Mouse (Mus musculus) erythroblast, adult 5-6 weeks (primary cell): ENCODE measurements around the gene Hk2. TPM values are rescaled to one million over a fixed set of nuclear protein-coding genes. Genes with fewer than 3 reads are reported as not detected.

Experiments
- ATAC-seq: replicated peaks from 2 replicates; pipeline ENCODE4 v1.8.0; 2016; ENCODE audit warnings: moderate number of reproducible peaks, mild to moderate bottlenecking, moderate TSS enrichment, inconsistent platforms; ENCODE audit not compliant: poor library complexity, low FRiP score, severe bottlenecking
- total RNA-seq, 2 experiments: library from RNA; stranded (forward) in 1 of 2; stranded (reverse) in 1 of 2; fragments of 150-400 nt in 1 of 2; fragments of 200-764, 138-1000 nt in 1 of 2; gene quantifications; 2 replicates each; pipeline versions ENCODE4 v1.2.3 to v1.2.4; 2015 to 2017; ENCODE audit warnings: low replicate concordance in 2 of 2

The Hk2 gene
- total RNA-seq, 2 experiments from 2014 or later, result 5.4 to 11.9 TPM

DNA sequence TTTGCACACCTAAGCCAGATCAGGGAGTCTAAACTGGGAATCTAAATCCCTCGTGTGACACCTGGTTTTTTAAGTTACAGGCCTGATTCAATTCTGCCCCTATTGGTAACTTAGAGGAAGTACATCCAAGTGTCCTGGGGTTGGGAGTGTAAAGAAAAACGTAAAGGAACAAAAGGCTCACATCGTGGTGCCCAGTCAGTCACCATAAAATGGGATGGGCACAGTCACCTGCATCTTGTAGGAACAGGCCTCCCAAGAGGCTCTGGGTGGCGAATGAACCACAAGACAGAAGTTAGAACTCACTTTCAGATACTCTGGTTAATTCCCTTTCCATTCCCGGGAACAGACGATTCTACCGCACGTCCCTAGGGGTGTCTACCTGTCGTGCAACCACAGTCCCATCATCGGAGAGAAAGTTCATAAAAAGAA, 2.3 kb downstream of the Hk2 start:
- no peak for ATAC-seq

DNA sequence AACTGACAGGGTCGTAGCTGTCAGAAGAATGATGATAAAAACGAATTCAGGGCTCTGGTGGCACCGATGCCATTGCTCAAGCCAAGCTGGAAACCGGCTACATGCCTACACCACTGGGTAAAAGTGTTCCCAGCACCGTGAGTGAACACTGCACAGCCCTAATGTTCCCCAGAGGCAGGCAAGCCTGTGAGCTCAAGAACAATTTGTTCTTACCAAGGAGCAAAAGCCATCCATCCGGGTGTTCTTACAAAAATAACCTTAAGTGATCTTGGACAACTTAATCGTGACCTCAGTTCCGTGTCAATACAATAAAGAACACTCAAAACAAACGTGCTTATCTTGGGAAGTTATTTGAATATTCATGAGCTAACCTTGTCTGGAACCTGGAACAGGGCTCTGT, 3.2 kb downstream of the Hk2 start:
- ATAC-seq, result no peak

DNA sequence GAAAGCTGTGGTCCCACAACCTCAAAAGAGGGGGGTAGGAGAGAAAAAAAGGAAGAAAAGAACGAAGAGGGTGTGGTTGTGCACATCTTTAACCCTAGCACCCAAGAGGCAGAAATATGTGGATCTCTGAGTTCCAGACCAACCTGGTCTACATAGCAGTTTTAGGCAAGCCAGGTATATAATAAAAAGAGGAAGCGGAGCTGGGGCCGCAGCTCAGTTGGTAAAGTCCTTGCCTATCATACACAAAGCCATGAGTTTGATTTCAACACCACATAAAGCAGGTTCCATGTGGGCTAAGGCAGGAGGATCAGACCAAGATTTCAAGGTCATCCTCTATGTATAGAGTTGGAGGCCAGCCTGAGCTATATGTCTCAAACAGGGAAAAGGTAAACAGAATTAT, 4.0 kb downstream of the Hk2 start:
- ATAC-seq, result no peak

DNA sequence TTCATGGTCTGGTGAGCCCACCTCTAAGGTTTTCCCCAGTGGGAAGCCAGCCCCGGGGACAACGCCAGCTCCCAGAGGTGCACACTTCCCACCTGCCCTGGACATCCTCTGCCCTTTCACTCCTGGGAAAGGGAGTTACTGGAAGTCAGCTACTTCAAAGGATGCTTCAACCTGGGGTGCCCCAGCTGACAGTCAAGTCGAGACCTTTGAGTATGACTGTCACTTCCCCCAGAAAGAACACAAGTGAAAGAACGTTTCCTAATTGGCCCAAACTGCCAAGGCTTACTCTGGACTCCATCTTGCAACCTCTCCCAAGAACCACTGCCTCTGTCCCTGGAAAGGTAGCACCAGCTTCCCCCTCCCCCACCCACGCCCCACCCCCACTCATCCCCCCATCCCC, 4.5 kb downstream of the Hk2 start:
- ATAC-seq, result no peak

DNA sequence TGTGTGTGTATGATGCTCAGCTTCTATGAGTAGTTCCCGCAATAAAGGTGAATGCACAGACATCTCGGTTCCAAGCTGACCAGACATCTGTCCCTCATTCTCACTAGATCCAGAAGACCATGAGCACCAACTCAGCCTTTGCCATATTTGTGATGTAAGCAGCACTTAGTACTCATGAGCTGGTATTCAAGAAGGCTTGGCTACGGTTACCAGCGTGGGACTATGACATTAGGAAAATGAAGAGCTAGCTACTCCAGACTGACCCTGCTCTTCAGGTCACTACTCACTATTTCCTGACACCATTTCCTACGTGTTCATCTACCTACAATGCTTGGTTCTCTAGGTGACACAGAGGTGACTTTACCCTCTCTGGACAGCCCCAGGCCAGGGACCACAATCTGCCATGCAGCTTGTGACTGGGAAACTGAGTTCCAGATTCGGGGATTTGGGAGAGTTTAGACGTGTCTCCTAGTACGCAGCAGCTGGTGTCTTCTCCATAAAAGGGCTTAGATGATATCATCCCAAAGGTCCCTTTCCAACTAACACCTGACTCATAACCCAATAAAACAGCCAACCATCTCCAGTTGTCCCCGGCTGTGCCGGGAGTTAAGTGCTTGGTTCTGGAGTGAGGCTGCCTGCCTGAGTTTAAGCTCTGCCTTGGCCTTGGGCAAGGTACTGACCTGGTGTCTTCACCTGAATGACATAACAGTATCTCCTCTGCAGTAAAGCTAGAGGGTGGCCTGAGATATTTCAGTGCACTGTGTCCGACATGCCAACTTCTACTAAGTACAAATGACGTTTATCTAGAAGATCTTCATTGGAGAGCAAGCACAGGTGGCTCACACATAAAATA, 6.3 kb downstream of the Hk2 start:
- no peak for ATAC-seq

DNA sequence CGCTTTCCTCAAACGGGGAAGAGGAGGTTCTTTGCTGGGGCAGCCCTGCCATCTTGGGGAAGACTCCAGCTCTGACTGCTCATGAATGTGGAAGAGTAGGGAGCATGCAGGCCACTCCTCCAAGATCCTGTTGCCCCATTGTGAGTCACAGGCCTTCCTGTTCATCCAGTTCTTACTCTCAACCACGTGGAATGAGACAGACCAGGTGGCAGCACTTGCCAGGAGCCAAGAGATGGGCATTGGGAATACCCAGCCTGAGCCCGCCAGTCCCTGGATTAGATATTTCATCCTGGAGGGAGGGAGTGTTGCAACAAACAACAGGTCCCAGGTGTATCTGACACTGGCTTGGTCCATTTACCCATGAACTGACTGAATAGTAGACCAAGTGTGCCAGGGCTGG, 7.6 kb downstream of the Hk2 start:
- no peak for ATAC-seq

DNA sequence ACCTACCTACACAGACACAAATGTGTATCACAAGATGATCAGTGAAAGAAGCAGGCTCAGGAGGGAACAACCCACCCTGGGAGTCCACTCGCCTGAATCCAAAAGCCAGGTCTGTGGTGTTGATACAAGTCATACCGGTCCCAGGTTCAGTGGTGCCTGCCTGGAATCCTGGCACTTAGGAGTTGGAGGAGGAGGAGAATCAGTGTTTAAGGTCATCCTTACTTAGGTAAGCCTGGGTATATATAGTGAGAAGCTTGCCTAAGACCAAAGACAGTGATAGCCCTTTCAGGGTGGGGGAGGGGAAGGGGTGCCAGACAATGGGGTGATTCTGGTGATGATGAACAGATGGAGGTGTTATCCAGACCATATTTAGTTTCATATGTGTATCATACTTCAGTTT, 9.0 kb downstream of the Hk2 start:
- no peak for ATAC-seq

DNA sequence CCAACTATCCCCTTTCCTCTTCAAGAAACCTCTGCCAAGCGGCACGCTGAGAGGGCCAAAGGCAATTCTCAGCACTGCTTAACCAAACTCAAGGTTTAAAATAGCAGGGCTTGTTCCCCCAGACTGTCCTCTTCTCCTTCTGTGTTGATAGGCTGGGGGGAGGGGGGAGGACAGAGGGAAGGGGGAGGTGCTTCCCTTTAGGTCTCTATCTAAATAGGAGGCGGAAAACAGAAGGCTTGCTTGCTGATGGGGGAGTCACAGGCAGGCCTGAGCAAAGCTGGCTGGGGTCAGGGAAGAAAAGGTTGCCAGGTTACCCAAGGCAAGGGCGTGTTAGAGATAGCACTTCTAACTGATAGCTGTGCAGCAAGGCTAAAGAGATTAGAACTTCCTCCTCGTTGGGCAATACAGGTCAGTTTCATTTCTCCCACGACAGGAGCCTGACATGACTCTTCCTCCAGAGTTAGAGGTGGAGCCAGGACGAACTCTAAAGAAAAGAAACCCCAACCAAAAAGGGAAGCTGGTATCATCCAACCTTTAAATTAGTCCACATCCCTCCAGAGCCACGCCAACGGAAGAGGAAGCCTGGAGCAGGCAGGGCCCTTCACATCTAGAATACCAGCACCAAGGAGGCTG, 10.3 kb downstream of the Hk2 start:
- no peak for ATAC-seq

DNA sequence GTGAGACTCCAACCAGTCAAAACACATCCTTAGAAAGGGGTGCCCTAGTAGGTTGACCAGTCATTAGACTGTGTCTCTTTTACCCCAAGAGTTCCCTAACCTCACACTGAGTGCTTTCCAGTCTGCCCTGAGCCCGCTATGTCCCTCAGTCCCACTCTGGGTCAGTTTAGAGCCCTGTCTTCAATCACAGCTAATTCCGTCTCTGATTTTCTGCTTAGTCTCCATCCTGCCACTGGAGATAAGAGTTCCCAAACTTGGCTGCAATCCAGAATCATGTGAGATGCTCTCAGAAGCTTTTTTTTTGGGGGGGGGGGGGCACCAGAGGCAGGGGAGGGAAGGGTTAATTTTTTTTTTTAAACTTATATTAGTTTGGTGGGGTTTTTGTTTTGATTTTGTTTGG, 11.5 kb downstream of the Hk2 start:
- no peak for ATAC-seq

DNA sequence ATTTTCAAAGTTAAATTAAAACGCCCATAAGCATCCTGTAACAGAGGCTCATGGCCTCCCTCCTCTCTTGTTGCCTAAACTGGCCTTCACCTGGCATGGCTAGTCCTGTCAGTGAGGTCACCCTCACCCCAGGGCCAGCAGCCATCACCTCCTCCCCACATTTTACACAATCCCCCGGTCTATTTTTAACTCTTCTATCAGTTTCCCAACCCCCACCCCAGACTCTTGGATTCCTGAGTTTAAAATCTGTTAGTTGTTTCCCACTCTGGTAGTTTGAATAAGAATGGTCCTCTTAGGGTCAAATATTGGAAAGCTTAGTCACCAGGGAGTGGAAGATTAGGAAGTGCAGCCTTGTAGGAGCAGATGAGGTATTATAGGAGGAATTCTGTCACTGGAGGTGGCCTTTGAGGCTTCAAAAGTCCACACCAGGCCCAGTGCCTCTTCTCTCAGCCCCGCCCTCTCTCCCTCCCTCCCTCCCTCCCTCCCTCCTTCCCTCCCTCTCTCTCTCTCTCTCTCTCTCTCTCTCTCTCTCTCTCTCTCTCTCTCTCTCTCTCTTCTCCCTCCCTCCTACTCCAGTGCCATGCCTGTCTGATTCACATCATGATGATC, 13.4 kb downstream of the Hk2 start:
- no peak for ATAC-seq

DNA sequence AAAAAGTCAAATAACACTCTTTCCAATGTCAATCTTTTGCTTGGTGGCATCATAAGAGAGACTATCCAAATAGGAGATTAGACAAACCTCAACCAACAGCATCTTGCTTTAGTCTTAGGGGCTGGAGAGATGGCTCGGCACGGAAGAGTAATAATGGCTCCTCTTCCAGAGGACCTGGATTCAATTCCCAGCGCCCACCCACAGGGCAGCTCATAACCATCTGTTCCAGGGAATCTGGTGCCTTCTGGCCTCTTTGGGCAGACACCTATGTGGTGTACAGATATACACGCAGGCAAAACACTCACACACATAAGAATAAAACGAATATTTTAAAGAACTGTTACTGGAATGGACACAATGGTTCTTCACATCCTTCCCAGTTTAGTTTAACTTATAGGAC, 15.0 kb downstream of the Hk2 start:
- ATAC-seq, result no peak

DNA sequence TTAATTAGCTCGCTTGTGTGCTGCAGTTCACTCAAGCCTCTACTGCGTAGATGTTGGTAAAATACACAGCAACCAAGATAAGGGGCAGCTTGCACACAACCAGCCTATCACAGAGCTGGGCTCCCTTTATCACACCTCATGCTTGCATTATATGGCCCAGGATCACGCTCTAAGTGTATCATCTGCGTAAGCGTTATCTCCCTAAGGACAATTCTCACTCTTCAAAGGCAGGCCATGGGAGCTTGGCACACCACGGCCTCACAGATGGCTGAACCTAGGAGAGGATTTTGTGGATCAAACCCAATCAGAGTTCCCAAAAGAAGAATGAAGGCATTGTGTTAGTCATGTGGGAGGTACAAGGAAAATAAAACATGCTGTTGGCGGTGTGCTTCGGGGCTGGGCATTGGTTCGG, 17.4 kb downstream of the Hk2 start:
- no peak for ATAC-seq

DNA sequence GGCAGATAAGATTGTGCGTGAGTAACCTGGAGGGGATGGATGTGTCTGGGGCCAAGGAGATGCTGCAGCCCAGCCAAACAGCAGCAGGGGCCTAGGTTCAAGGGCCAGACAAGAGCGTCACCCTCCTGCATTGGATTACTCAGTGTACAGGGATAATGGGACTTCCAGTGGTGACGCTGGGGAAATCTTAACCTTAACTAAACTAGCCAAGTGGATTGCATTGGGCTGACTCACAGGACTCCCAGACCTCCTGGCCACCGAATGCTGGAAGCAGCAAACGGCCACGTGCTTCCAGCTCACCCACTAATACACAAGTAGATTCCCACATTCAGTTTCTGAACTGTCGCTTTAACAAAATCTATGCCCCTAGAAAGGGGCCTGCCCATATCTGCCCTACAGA, 18.0 kb downstream of the Hk2 start:
- no peak for ATAC-seq

DNA sequence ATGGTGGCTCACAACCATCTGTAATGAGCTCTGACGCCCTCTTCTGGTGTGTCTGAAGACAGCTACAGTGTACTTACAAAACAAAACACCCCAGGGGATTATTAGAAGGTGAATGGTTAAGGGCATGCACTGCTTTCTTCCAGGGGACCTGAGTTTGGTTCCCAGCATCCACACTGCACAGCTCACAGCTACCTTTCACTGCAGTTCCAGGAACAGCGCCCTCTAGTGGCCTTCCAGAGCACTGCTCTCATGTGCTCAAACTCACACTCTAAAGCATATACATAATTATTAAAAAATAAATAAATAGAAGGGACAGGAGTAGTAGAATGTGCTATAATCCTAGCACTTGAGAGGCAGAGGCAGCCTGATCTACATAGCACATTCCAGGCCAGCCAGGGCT, 18.9 kb downstream of the Hk2 start:
- no peak for ATAC-seq

DNA sequence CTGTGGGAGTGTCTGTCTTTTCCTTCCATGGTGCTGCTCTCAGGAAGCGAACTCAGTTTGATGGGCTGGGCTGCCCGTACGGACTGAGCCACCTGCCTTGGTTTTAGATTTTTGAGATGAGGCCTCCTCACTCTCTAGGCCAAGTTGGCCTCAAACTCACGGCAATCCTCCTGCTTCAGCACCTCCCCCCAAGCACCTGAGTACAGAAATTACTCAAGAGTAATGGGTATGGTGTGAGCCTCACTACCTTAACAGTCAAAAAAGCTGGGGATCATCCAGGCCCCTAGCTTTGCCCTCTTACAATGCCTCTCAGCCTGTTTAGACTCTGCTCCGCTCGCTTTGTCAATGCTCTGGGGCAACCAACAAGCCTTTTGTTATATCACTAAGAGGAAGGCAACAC, 19.5 kb downstream of the Hk2 start:
- no peak for ATAC-seq

DNA sequence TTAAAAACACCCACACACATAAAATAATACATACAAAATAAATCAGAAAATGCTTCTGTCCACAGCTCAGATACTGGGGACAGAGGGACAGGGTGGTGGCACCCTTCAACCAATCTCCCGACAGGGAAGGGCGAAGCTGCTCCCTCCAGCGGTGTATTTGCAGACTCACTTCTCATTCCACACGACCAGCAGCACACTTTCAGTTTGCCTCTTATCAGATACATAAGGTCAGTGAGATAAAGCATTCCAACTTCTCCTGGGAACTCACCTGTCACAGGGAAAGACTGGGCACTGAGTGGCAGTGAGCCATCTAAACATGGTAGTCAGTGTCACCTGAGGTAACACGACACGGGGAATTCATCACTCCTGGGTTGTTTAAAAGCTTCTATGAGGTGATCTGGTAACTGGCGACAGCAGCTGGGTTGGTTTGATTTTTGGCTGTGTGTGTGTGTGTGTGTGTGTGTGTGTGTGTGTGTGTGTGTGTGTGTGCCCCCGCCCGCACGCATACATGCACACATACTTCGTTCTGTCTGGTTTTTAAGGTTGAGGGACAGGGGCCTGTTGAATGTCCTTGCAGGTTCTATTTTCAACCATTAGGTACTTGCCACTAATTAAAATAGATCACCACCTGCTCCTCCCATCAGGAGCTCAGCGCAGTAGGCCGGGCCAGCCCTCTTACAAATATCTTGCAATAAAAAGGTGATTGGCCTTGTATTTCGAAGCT, 20.5 kb downstream of the Hk2 start:
- no peak for ATAC-seq

DNA sequence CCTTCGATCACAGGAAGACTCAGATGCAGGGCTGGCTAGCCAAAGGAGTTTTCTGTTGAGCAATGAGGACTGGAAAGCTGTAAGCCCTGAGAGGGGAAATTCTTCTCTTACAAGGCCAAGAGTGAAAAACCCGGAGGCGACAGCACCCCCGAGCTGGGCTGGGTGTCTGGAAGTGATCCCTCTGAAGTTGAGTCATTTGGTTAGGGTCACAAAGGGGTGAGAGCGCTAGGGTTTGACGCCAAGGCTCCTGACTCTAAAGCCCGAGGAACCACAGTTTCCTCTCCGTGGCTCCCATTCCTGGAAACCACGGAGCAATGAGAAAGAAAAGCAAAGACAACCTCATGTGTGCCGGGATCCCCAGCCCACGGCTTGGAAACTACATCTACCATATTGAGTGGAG, 21.2 kb downstream of the Hk2 start:
- no peak for ATAC-seq

DNA sequence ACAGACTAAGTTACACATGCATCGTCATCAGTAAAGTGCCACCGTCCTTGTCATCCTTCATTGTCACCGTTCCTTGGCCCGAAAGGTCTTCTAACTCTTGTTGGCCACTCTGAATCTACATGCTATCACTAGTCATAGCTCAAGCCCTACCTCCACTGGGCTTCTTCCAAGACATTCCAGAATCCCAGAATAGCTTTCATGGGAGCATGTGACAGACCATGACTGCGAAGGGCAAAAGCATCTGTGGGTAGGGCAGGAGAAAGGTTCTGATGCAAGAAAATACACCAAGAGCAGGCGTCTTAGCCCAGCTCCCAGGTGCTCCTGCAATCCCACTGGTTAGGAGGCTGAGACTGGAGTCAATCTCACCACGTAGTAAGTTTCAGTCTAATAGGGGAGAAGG, 22.5 kb downstream of the Hk2 start:
- no peak for ATAC-seq

DNA sequence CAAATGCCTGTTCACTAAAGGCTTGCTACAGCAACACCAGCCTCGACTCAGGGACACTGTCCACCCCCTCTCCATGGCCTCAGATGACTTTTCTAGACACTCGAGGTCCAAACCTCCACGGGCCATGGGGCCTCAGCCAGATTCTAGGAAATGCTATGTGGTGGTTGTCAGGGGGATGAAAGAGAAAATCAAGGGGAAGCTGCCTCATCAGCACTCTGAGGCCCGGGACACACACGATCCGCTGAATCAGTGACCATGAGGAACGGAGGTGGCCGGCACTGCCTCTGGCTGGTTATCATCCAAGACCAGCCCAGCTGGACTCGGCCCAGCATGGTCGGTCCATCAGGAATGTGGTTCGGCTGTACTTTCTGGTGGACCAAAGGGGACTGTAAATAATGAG, 23.2 kb downstream of the Hk2 start:
- ATAC-seq, result no peak

DNA sequence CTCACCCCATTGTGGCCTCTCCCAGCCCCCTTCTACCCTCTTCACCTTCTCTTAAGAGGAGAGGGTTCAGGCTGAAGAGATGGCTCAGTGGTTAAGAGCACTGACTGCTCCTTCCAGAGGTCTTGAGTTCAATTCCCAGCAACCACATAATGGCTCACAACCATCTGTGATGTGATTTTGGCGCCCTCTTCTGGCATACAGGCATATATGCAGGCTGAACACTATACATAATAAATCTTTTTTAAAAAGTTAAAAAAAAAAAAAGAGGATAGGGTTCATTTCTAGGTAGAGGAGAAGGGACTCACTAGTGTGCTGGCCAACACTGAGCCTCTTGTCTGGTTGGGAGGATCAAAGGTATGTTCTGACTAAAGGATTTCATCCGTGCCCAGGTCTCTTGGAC, 24.2 kb downstream of the Hk2 start:
- ATAC-seq, result no peak
